Mouse (Mus musculus): ENCODE results near the gene Megf8.
"Not testable (repeated sequence)": the region's sequence is repeated elsewhere in the genome, so short reads cannot be mapped to it uniquely, and the experiment has no call there.

Gene Megf8

GRCm38 (mm10) chr7:25296945-25297453, 20.0 kb upstream of the Megf8 start:
- DNase-seq (ENCODE audit: low spot score in 2 of 2), result no peak

DNA sequence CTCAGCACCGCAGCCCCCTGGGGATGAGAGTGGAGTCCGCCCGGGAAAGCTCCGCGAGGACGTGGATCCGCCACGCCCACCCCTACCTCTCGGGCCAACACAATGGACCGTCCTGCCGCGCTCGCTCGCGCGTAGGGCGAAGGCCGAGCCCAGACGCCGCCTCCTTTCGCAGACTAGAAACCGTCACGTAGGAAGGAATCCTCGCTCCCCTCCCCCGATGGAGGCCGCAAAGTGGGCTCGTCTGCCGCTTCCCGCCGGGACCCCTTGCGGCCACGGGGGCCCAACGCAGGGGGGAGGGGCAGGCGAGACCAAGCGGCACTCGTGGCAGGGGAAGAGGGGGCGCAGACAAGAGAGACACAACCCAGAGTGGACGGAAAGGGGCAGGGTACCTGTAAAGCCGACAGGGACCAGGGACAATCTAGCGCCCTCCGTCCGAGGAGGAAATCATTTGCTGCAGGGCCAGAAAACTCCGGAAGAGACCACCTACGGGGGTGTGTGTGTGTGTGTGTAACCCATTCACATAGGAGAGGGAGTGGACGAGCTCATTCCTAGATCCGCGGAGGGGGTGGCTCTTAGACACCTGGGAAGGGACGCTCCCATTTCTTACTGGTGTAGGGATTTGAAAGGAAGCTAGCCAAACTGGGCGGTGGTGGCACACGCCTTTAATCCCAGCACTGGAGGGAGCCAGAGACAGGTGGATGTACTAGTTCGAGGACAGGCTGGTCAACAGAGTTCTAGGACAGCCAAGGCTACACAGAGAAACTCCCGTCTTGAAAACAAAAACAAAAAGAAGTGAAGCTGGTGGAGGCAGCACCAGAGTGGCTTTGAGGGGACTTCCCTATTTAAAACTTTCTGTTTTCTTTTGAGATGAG, 19.3 kb upstream of the Megf8 start, which contains the start of gene Pafah1b3:
Gene Pafah1b3 (minus strand): TSS at position 533 of the 872 bp plus-strand sequence.
- peak; percentile 73 to 75 for DNase-seq (ENCODE audit: low spot score in 2 of 2)

- no peak for DNase-seq (ENCODE audit: low spot score in 2 of 2)
Observed at GRCm38 (mm10) chr7:25301063-25301462, 15.9 kb upstream of the Megf8 start, which contains the start of gene Prr19. Gene Prr19, plus strand, starts transcription at chr7:25301411.

GRCm38 (mm10) chr7:25303003-25303684, 13.8 kb upstream of the Megf8 start:
- DNase-seq (ENCODE audit: low spot score in 2 of 2), result no peak

DNA sequence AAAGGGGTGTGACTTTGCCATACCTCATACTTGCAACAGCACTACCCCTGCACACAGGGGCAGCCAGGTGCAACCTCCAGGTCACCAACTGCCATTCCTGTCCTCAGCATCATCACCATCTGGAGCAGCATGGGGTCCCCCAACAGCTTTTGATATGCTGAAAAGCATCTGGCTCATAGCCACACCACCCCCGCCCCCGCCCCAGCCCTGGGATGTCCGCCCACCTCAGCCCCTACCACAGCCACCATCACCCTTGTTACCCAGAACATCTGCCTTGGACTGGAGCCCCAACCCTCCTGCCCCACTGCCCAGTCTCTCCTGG, 13.3 kb upstream of the Megf8 start:
- no peak for DNase-seq (ENCODE audit: low spot score in 2 of 2)

- DNase-seq (ENCODE audit: low spot score in 2 of 2), result no peak
Observed at GRCm38 (mm10) chr7:25305481-25305880, 11.5 kb upstream of the Megf8 start.

DNA sequence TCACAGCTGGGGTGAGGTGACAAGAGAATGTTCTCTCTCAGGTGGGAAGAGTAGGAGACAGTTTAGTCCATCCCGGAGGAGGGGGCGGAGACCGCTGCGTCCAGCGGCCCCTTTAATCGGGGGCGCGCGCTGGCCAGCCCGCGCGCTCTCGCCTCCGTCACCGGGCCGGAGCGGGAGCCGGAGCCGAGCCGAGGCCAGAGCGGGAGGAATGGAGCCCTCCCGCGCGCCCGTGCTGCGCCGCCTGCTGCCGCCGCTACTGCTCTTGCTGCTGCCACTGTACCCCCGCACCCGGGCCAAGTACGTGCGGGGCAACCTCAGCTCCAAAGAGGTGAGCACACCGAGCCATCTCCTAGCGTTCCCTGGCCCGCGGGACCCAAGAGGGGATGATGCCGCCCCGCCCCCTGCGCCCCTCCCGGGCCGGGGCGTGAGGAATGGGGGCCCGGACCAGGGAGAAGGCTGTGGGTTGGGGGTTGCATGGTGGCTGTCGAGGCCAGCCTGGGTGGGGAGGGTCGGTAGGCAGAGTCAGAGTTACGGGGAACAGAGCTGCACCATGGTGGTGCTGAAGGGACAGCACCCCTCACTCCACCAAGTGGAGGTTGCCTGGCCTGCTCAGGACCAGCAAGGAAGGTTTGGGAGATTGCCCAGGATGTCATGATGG, 10.9 kb upstream of the Megf8 start, which contains the start of gene Tmem145:
Gene Tmem145 (plus strand): TSS at position 151 of the 658 bp plus-strand sequence.
- no peak for DNase-seq (ENCODE audit: low spot score in 2 of 2)

GRCm38 (mm10) chr7:25306614-25306996, 10.4 kb upstream of the Megf8 start:
- DNase-seq (ENCODE audit: low spot score in 2 of 2), result no peak

GRCm38 (mm10) chr7:25308702-25309318, 8.2 kb upstream of the Megf8 start:
- DNase-seq (ENCODE audit: low spot score in 2 of 2), result no peak

- no peak for DNase-seq (ENCODE audit: low spot score in 2 of 2)
Observed at GRCm38 (mm10) chr7:25309425-25309824, 7.5 kb upstream of the Megf8 start.

DNA sequence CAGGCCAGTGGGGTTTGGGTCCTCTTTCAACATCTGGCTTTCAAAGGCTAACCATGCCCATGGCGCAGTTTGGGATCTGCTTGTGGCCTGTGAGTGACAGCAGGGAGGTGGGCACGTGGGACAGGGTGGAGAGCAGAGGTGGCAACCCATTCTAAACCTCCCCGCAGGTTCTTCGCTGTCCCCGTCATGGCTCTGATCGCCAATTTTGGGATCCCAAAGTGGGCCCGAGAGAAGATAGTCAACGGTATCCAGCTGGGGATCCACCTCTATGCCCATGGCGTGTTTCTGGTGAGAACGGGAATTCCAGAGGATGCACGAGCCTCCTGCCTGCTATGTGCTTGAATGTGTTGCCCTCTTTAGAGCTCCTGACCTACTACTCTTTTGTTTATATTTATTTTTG, 5.8 kb upstream of the Megf8 start:
- DNase-seq (ENCODE audit: low spot score in 2 of 2), result no peak

GRCm38 (mm10) chr7:25313325-25313724, 3.6 kb upstream of the Megf8 start:
- no peak for DNase-seq (ENCODE audit: low spot score in 2 of 2)

- DNase-seq (ENCODE audit: low spot score in 2 of 2), result no peak
Observed at GRCm38 (mm10) chr7:25314606-25315305, 2.2 kb upstream of the Megf8 start.

GRCm38 (mm10) chr7:25315306-25316041, 1.5 kb upstream of the Megf8 start:
- no peak for DNase-seq (ENCODE audit: low spot score in 2 of 2)

DNA sequence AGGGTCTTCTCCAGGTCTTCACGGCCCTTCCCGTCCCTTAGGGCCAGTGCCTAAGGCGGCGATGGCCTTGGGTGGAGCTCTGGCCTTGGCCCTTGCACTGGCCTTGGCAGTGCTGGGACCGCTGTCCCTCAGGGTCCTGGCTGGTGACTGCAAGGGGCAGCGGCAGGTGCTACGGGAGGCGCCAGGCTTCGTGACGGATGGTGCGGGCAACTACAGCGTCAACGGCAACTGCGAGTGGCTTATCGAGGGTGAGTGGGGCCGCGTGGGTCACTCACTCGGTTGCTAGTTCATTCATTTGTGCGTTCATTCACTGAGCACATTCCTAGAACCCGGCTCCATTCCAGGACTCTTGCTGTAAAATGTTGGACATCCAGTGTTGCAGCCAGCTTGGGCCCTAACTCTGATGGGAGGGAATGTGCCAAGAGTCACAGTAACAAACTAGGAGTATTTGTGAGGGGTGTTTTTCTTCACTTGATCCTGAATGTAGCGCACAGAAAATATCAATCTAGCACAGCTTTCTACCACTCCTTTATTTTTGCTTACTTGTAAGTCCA, 559 bp downstream of the Megf8 start:
- DNase-seq (ENCODE audit: low spot score in 2 of 2), result peak in 1 of 2 experiments; percentile 28

GRCm38 (mm10) chr7:25322058-25322484, 5.1 kb downstream of the Megf8 start:
- DNase-seq (ENCODE audit: low spot score in 2 of 2), result no peak

DNA sequence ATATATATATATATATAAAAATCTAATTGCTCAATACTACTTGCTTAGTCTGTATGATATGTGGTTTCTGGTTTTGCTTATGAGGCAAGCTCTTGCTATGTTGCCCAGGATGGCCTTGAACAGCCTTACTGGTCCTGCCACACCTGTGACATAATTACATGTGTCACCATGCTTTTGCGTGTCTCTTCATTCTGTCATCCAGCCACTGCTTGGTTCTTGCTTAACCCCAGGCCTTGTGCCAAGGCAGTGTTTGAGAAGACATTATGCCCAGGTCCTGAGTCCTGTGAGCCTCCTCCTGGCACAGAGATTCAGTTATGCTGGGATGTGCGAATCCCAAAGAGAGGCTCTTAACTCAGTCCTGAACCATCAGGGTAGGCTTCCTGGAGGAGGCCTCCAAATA, 6.3 kb downstream of the Megf8 start:
- no peak for DNase-seq (ENCODE audit: low spot score in 2 of 2)

- DNase-seq (ENCODE audit: low spot score in 2 of 2), result not testable (repeated sequence)
Observed at GRCm38 (mm10) chr7:25325431-25325830, 8.5 kb downstream of the Megf8 start.

DNA sequence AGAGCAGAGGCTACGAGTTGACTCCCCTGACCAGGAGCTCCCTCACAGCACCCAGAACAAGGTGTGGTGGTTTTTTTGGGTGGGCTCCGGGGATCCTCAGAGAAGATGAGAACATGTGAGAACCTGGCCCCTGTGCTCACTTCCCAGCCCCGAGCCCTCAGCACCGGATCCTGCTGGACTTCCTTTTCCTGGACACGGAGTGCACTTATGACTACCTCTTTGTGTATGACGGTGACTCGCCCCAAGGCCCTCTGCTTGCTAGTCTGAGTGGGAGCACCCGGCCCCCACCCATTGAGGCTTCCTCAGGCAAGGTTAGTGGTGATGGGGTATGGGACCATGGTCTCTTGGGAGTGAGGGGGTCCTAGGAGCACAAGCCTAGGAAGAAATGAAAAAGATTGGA, 9.3 kb downstream of the Megf8 start:
- DNase-seq (ENCODE audit: low spot score in 2 of 2), result no peak

Data from urinary bladder, adult 18-20 months (tissue).